Mouse (Mus musculus) ES-Bruce4 (cell line): ENCODE measurements around the gene Sbds.

Experiments
- CTCF ChIP-seq: IDR thresholded peaks from one replicate; pipeline ENCODE4 v1.8.1; 2011; ENCODE audit warnings: low read depth, low read length
- EP300 ChIP-seq: IDR thresholded peaks from 2 replicates; pipeline ENCODE4 v1.6.1; 2011; ENCODE audit warnings: low read depth, low read length; ENCODE audit not compliant: insufficient read depth
- POLR2A ChIP-seq: IDR thresholded peaks from one replicate; pipeline ENCODE4 v1.8.1; 2011; ENCODE audit warnings: low read length; ENCODE audit not compliant: insufficient read depth

GRCm38 (mm10) chr5:130263454-130263853 is 8.1 kb upstream of the Sbds start:
- TF ChIP-seq POLR2A (no peak), CTCF (no peak), EP300 (no peak)
